Mouse (Mus musculus) liver, adult 2 months (tissue): Measurements from ENCODE around the gene Rhox2b. TPM values are rescaled to one million over a fixed set of nuclear protein-coding genes. Genes with fewer than 3 reads are reported as not detected.
"Not testable (repeated sequence)": the region's sequence is repeated elsewhere in the genome, so short reads cannot be mapped to it uniquely, and the experiment has no call there.

Experiments
- DNase-seq: peaks from one replicate; pipeline ENCODE4 v3.0.0-alpha.2; 2011; ENCODE audit warnings: low read depth, low spot score; ENCODE audit errors: extremely low read depth
- H3K27ac ChIP-seq: fragments of 200-500 bp; replicated peaks from 2 replicates; pipeline ENCODE4 v1.5.1; 2012; ENCODE audit warnings: low read depth, mild to moderate bottlenecking, control low read depth, inconsistent platforms, low read length; ENCODE audit not compliant: insufficient read depth
- H3K27me3 ChIP-seq: fragments of 200-500 bp; 2 replicates; pipeline ENCODE4 v1.6.1; 2012; ENCODE audit warnings: mild to moderate bottlenecking, moderate library complexity, low read length, inconsistent platforms; ENCODE audit not compliant: control insufficient read depth, insufficient read depth
- H3K36me3 ChIP-seq: fragments of 200-500 bp; 2 replicates; pipeline ENCODE4 v1.6.1; 2012; ENCODE audit warnings: low read length, inconsistent platforms; ENCODE audit not compliant: control insufficient read depth, insufficient read depth
- H3K4me1 ChIP-seq: fragments of 200-500 bp; 2 replicates; pipeline ENCODE4 v1.6.1; 2011; ENCODE audit warnings: low read length; ENCODE audit not compliant: control insufficient read depth, insufficient read depth
- H3K4me3 ChIP-seq: fragments of 200-500 bp; 2 replicates; pipeline ENCODE4 v1.5.1; 2011; ENCODE audit warnings: low read depth, mild to moderate bottlenecking, control low read depth, low read length, moderate library complexity; ENCODE audit not compliant: insufficient read depth
- H3K79me2 ChIP-seq: fragments of 200-500 bp; 2 replicates; pipeline ENCODE4 v1.6.1; 2012; ENCODE audit warnings: inconsistent platforms, mild to moderate bottlenecking, low read length, moderate library complexity; ENCODE audit not compliant: control insufficient read depth, insufficient read depth
- H3K9ac ChIP-seq: fragments of 200-500 bp; 2 replicates; pipeline ENCODE4 v1.6.1; 2012; ENCODE audit warnings: low read depth, mild to moderate bottlenecking, control low read depth, inconsistent platforms, low read length
- WGBS: fragments of 180-500 bp; shearing (Covaris S2); methylation state at CpG from one replicate; pipeline ENCODE4 v1.1.7; 2018; 5-methylcytosine and 5-hydroxymethylcytosine counted together
- polyA plus RNA-seq: library from polyadenylated mRNA; depleted of rRNA; stranded (reverse); fragments of >200 nt; gene quantifications from 2 replicates; pipeline ENCODE4 v1.2.3, GENCODE M21; 2012; rRNA removed
- total RNA-seq: library from RNA; depleted of rRNA; stranded (reverse); fragments of >200 nt; gene quantifications from 2 replicates; pipeline ENCODE4 v1.2.3, GENCODE M21; 2014; rRNA removed

Gene Rhox2b
- total RNA-seq (not detected in 2 replicates), polyA plus RNA-seq (not detected in 2 replicates)

- not testable (repeated sequence) for H3K27me3 ChIP-seq, H3K79me2 ChIP-seq, H3K4me1 ChIP-seq, H3K27ac ChIP-seq, H3K4me3 ChIP-seq, DNase-seq, H3K36me3 ChIP-seq, H3K9ac ChIP-seq
- WGBS = no CpG with 5 or more reads among the region's 9 CpGs
These were observed at the start of gene Rhox2b for GRCm38 (mm10) chrX:37411767-37412166. TSS of gene Rhox2b (plus strand) at chrX:37412067.

DNA sequence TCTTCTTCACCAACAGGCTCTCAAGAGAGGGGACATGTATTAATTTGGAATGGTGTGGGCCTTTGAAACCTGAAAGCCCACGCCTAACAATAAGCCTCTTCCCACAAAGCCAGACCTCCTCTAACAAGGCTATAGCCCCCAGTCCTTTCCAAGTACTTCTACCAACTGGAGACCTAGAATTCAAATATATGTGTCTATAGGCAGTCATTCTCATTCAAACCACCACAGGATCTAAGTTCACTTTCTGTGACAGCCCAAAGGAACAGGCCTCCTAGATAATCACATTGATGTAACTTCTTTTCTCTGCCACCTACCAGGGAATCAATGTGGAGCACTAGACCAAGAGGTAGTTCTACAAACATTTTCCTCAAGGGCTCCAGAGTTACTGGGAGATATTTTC is 32.1 kb upstream of the Rhox2b start, which contains the start of gene Rhox3a2:
Rhox3a2 (plus strand) TSS at position 301 of the 400 bp plus-strand sequence.
- not testable (repeated sequence) for H3K9ac ChIP-seq, H3K4me3 ChIP-seq, H3K27me3 ChIP-seq, DNase-seq, H3K36me3 ChIP-seq, H3K79me2 ChIP-seq, H3K27ac ChIP-seq, H3K4me1 ChIP-seq
- no CpG with 5 or more reads among the region's 1 CpGs for WGBS

DNA sequence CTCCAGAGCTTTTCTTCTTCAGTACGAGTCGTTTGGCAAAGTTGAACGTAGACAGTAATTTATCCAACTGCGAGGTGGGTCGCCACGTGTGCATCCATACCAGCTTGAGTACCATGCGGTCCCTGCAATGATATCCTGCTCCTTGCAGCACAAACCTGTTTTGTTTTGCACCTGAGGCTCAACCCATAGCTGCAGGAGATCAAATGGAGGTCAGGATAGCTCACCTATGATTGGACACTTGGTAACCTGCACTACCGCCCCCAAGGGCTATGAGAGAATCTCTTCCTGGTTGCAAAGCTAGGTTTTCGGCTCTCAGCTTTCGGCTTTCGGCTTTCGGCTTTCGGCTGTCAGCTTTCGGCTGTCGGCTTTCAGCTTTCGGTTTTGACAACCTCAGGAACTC is 21.3 kb upstream of the Rhox2b start, which contains the start of gene Rhox4a2:
Rhox4a2 (plus strand) TSS at position 301 of the 400 bp plus-strand sequence.
- H3K27me3 ChIP-seq, H3K27ac ChIP-seq, H3K36me3 ChIP-seq, H3K4me3 ChIP-seq, DNase-seq, H3K9ac ChIP-seq, H3K4me1 ChIP-seq, H3K79me2 ChIP-seq: not testable (repeated sequence)
- WGBS = 92% methylated on average over 8 of the region's 16 CpGs

GRCm38 (mm10) chrX:37432194-37432593 is 20.3 kb downstream of the Rhox2b start, which contains the start of gene Rhox4b:
TSS of gene Rhox4b (plus strand) at chrX:37432494.
- not testable (repeated sequence) for H3K27ac ChIP-seq, H3K4me1 ChIP-seq, H3K4me3 ChIP-seq, DNase-seq, H3K27me3 ChIP-seq, H3K79me2 ChIP-seq, H3K36me3 ChIP-seq, H3K9ac ChIP-seq
- WGBS = 89% methylated on average over 14 of the region's 15 CpGs

DNA sequence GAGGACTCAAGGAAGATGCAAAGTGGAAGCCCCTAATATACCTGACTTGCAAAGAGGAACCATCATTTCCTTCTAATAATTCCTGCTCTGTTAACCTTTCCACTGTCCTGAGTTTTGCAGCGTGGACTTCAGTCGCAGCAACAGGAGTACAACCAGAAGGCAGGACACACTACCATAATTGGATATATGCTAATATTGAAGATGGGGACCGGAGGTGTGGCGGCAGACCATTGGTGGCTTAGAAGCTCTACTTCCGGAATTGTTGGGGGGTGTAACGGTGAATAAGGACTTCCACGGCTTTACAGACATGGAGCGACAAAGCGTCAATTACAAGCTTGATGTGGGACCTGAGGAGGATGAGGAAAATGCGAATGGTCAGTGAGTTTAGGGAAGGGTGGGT is 41.5 kb downstream of the Rhox2b start, which contains the start of gene Rhox2c:
Rhox2c (plus strand) TSS at position 301 of the 400 bp plus-strand sequence.
- H3K9ac ChIP-seq, H3K79me2 ChIP-seq, DNase-seq, H3K4me1 ChIP-seq, H3K27me3 ChIP-seq, H3K27ac ChIP-seq, H3K36me3 ChIP-seq, H3K4me3 ChIP-seq: not testable (repeated sequence)
- WGBS = 94% methylated on average over 3 of the region's 10 CpGs

DNA sequence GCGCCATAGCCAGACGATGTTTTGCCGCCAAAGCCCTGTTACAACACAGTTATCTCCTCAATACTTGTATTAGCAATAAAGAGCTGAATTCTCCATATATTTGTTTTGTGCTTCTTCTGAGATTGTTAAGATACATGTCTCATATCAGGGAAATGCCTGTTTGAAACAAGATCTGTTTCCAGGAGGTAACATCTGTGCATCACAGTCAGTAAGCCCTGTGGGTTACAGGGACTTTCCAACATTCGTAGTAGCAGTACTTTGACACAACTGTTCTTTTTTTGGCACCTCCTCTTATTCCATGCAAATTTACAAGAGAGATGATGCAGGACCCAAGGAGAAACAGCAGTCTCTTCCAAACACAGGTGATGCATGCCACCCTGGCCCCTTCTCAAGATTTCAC is 46.4 kb downstream of the Rhox2b start, which contains the start of gene Rhox3c:
Rhox3c (plus strand) TSS at position 301 of the 400 bp plus-strand sequence.
- not testable (repeated sequence) for H3K27ac ChIP-seq, H3K4me3 ChIP-seq, H3K4me1 ChIP-seq, DNase-seq, H3K27me3 ChIP-seq, H3K36me3 ChIP-seq, H3K9ac ChIP-seq, H3K79me2 ChIP-seq
- WGBS = 95% methylated on average over 3 of the region's 4 CpGs

Other genes with a start within 250 kb of the Rhox2b start
- gene Akap14, start 243.2 kb upstream of the Rhox2b start, total RNA-seq = not detected in 2 replicates
- gene Akap14, start 243.2 kb upstream of the Rhox2b start, polyA plus RNA-seq = not detected in 2 replicates
- 297 and 311 TPM in 2 replicates for gene Ndufa1, start 220.9 kb upstream of the Rhox2b start, total RNA-seq
- 260 and 276 TPM in 2 replicates for gene Ndufa1, start 220.9 kb upstream of the Rhox2b start, polyA plus RNA-seq
- gene Rnf113a1, start 220.8 kb upstream of the Rhox2b start, total RNA-seq = 0.87 and 1.1 TPM in 2 replicates
- 1.4 and 1.7 TPM in 2 replicates for gene Rnf113a1, start 220.8 kb upstream of the Rhox2b start, polyA plus RNA-seq
- not detected in 2 replicates for gene Gm9, start 201.0 kb upstream of the Rhox2b start, total RNA-seq
- not detected in 2 replicates for gene Gm9, start 201.0 kb upstream of the Rhox2b start, polyA plus RNA-seq
- gene Rhox1, start 189.8 kb upstream of the Rhox2b start, total RNA-seq = not detected in 2 replicates
- gene Rhox1, start 189.8 kb upstream of the Rhox2b start, polyA plus RNA-seq = not detected in 2 replicates
- not detected in 2 replicates for gene Rhox2a, start 167.1 kb upstream of the Rhox2b start, total RNA-seq
- gene Rhox2a, start 167.1 kb upstream of the Rhox2b start, polyA plus RNA-seq = not detected in 2 replicates
- gene Rhox3a, start 162.1 kb upstream of the Rhox2b start, total RNA-seq = not detected in 2 replicates
- not detected in 2 replicates for gene Rhox3a, start 162.1 kb upstream of the Rhox2b start, polyA plus RNA-seq
- gene Rhox4a, start 146.7 kb upstream of the Rhox2b start, total RNA-seq = not detected in 2 replicates
- gene Rhox4a, start 146.7 kb upstream of the Rhox2b start, polyA plus RNA-seq = not detected in 2 replicates
- not detected in 2 replicates for gene Rhox3a2, start 32.0 kb upstream of the Rhox2b start, total RNA-seq
- gene Rhox3a2, start 32.0 kb upstream of the Rhox2b start, polyA plus RNA-seq = not detected in 2 replicates
- gene Rhox4a2, start 21.2 kb upstream of the Rhox2b start, total RNA-seq = not detected in 2 replicates
- not detected in 2 replicates for gene Rhox4a2, start 21.2 kb upstream of the Rhox2b start, polyA plus RNA-seq
- gene Rhox4b, start 20.4 kb downstream of the Rhox2b start, total RNA-seq = not detected in 2 replicates
- not detected in 2 replicates for gene Rhox4b, start 20.4 kb downstream of the Rhox2b start, polyA plus RNA-seq
- gene Rhox2c, start 41.6 kb downstream of the Rhox2b start, total RNA-seq = not detected in 2 replicates
- not detected in 2 replicates for gene Rhox2c, start 41.6 kb downstream of the Rhox2b start, polyA plus RNA-seq
- not detected in 2 replicates for gene Rhox3c, start 46.5 kb downstream of the Rhox2b start, total RNA-seq
- not detected in 2 replicates for gene Rhox3c, start 46.5 kb downstream of the Rhox2b start, polyA plus RNA-seq
- gene Rhox4c, start 68.3 kb downstream of the Rhox2b start, total RNA-seq = not detected in 2 replicates
- not detected in 2 replicates for gene Rhox4c, start 68.3 kb downstream of the Rhox2b start, polyA plus RNA-seq
- gene Rhox2d, start 81.4 kb downstream of the Rhox2b start, total RNA-seq = not detected in 2 replicates
- not detected in 2 replicates for gene Rhox2d, start 81.4 kb downstream of the Rhox2b start, polyA plus RNA-seq
- gene Rhox4d, start 102.3 kb downstream of the Rhox2b start, total RNA-seq = not detected in 2 replicates
- gene Rhox4d, start 102.3 kb downstream of the Rhox2b start, polyA plus RNA-seq = not detected in 2 replicates
- not detected in 2 replicates for gene Rhox2e, start 118.4 kb downstream of the Rhox2b start, total RNA-seq
- not detected in 2 replicates for gene Rhox2e, start 118.4 kb downstream of the Rhox2b start, polyA plus RNA-seq
- gene Rhox3e, start 130.0 kb downstream of the Rhox2b start, total RNA-seq = not detected in 2 replicates
- gene Rhox3e, start 130.0 kb downstream of the Rhox2b start, polyA plus RNA-seq = not detected in 2 replicates
- gene Rhox4e, start 145.3 kb downstream of the Rhox2b start, total RNA-seq = not detected in 2 replicates
- gene Rhox4e, start 145.3 kb downstream of the Rhox2b start, polyA plus RNA-seq = not detected in 2 replicates
- gene Rhox2f, start 159.3 kb downstream of the Rhox2b start, total RNA-seq = not detected in 2 replicates
- gene Rhox2f, start 159.3 kb downstream of the Rhox2b start, polyA plus RNA-seq = not detected in 2 replicates
- not detected in 2 replicates for gene Rhox3f, start 168.9 kb downstream of the Rhox2b start, total RNA-seq
- gene Rhox3f, start 168.9 kb downstream of the Rhox2b start, polyA plus RNA-seq = not detected in 2 replicates
- gene Rhox4f, start 195.6 kb downstream of the Rhox2b start, total RNA-seq = not detected in 2 replicates
- gene Rhox4f, start 195.6 kb downstream of the Rhox2b start, polyA plus RNA-seq = not detected in 2 replicates
- gene Rhox3g, start 216.5 kb downstream of the Rhox2b start, total RNA-seq = not detected in 2 replicates
- not detected in 2 replicates for gene Rhox3g, start 216.5 kb downstream of the Rhox2b start, polyA plus RNA-seq
- not detected in 2 replicates for gene Rhox2g, start 231.4 kb downstream of the Rhox2b start, total RNA-seq
- gene Rhox2g, start 231.4 kb downstream of the Rhox2b start, polyA plus RNA-seq = not detected in 2 replicates
- gene Rhox4g, start 239.3 kb downstream of the Rhox2b start, total RNA-seq = not detected in 2 replicates
- not detected in 2 replicates for gene Rhox4g, start 239.3 kb downstream of the Rhox2b start, polyA plus RNA-seq